Mouse (Mus musculus) ES-E14 (cell line): Measurements from ENCODE around the gene Cpped1.

Source experiments
- CHD2 ChIP-seq: IDR thresholded peaks from 2 replicates; pipeline ENCODE4 v1.6.1; 2014; ENCODE audit warnings: mild to moderate bottlenecking, low read depth, low read length, inconsistent platforms
- HCFC1 ChIP-seq: IDR thresholded peaks from 2 replicates; pipeline ENCODE4 v1.6.1; 2012; ENCODE audit warnings: low read length, inconsistent platforms, borderline replicate concordance; ENCODE audit not compliant: insufficient read depth
- MAFK ChIP-seq: IDR thresholded peaks from 2 replicates; pipeline ENCODE4 v1.6.1; 2014; ENCODE audit warnings: mild to moderate bottlenecking, low read depth, low read length, inconsistent platforms; ENCODE audit not compliant: insufficient read depth
- ZC3H11A ChIP-seq: IDR thresholded peaks from 2 replicates; pipeline ENCODE4 v1.6.1; 2012; ENCODE audit warnings: low read depth, mild to moderate bottlenecking, inconsistent platforms, low read length, borderline replicate concordance
- ZNF384 ChIP-seq: IDR thresholded peaks from 2 replicates; pipeline ENCODE4 v1.6.1; 2012; ENCODE audit warnings: low read depth, low read length, inconsistent platforms

DNA sequence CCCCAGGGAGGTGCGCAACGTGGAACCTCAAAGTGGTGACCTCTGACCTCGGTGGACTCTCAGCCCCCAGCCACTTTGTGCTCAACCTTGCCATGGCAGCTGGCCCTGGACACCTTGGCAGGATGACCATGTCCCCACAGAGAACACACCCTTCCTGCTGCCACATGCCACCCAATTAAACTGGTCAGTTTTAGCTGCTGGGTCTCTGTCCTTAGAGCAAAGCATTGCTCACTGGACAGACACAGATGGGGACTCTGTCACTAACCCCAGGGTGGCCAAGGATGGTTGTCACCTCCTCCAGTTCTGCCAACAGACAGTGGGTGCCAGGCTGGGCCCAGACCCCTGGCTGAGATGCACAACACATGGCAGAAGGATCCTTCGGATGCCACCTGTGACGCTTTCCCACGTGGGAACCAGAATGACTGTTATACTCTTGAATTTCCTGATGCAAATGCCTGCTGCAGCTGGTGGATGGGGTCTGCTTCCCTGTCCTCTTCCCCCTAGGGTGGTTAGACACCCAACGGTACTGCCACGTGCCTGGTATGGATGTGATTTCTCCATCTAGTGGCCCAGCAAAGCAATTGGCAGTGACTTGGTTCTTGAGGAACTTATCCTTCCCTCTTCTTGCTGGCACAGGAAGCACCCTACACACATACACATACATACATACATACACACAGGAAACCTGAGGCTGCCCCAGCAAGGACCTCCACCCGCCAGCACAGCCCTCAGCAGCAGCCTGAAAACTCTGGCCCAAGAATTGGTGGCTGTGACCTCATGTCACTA is 153.8 kb downstream of the Cpped1 start:
- TF ChIP-seq ZNF384 (no peak), ZC3H11A (no peak), MAFK (no peak), CHD2 (no peak), HCFC1 (no peak)
